Comparison of ENCODE assay signal across 11 mouse cellular contexts in genomic region chrX:79517646-79518016, GRCm38 (mm10). TPM values are rescaled to one million over a fixed set of nuclear protein-coding genes. Genes with fewer than 3 reads are reported as not detected.
DNase-seq lines count a peak whose midpoint lies in the region; ATAC-seq and TF ChIP-seq lines count a peak whose summit lies in the region.
"Had no signal": no experiment of that assay in that cellular context is flagged by ENCODE, and none has a peak within 500 bp of the region (broad histone marks: within the 10 kb centered on the region; RNA-seq: fewer than 3 reads in every experiment).

No protein-coding gene starts in this region.

- H3K4me2 ChIP-seq in heart, embryonic 14.5 days (ENCODE audit: low read length), result peak overlapping the region; percentile 65
- H3K4me2 ChIP-seq in hindbrain, embryonic 13.5 days, result peak overlapping the region; percentile 52; the same call in 1 of the 2 replicates
- H3K4me2 ChIP-seq in midbrain, embryonic 11.5 days, result no peak overlapping the region

- DNase-seq in heart, postnatal 4 days, result no peak
- peak; percentile 77 for DNase-seq in midbrain, embryonic 11.5 days (ENCODE audit: low spot score, missing footprints)
- no peak for DNase-seq in gastrocnemius, adult 2 months
- no peak for DNase-seq in frontal cortex, adult 2 months (ENCODE audit: extremely low spot score in 1 of 2, low spot score in 1 of 2)
- DNase-seq in spleen, adult 18-20 months, result no peak
- DNase-seq: thymus, postnatal 14 days had no signal

- no peak for TF ChIP-seq POLR2A in ES-Bruce4 (IDR thresholded peaks at IDR 0.05; ENCODE audit: insufficient read depth, low read length)

- no peaks in the 10 kb centered on the region for H3K4me1 ChIP-seq in heart, embryonic 14.5 days (ENCODE audit: control insufficient read depth in 2 of 2, insufficient read depth in 2 of 2, low read length in 2 of 2)
- no peaks in the 10 kb centered on the region for H3K4me1 ChIP-seq in ES-Bruce4 (ENCODE audit: control insufficient read depth, insufficient read depth, low read length)
- no peaks in the 10 kb centered on the region for H3K4me1 ChIP-seq in hindbrain, embryonic 13.5 days (replicated peaks)
- no peaks in the 10 kb centered on the region for H3K4me1 ChIP-seq in midbrain, embryonic 11.5 days (ENCODE audit: control insufficient read depth, insufficient read depth, low read length)

- 48% methylated on average over 1 of the region's 1 CpGs for WGBS in heart, embryonic 14.5 days
- 87% methylated on average over 1 of the region's 1 CpGs for WGBS in hindbrain, embryonic 13.5 days
- 81% methylated on average over 1 of the region's 1 CpGs for WGBS in midbrain, embryonic 11.5 days

- H3K27me3 ChIP-seq in heart, embryonic 14.5 days (ENCODE audit: control insufficient read depth, insufficient read depth, low read length), result no peaks in the 10 kb centered on the region
- H3K27me3 ChIP-seq in ES-Bruce4 (ENCODE audit: control insufficient read depth, insufficient read depth, low read length, poor library complexity, severe bottlenecking), result no peaks in the 10 kb centered on the region
- no peaks in the 10 kb centered on the region for H3K27me3 ChIP-seq in hindbrain, embryonic 13.5 days
- no peaks in the 10 kb centered on the region for H3K27me3 ChIP-seq in midbrain, embryonic 11.5 days (ENCODE audit: control insufficient read depth, insufficient read depth, low read length)

- no peak for ATAC-seq in heart, embryonic 14.5 days (ENCODE audit: insufficient number of reproducible peaks, insufficient read depth, low FRiP score, low read depth)
- no peak for ATAC-seq in hindbrain, embryonic 13.5 days (ENCODE audit: low FRiP score)
- no peak for ATAC-seq in midbrain, embryonic 11.5 days (ENCODE audit: low FRiP score)
- ATAC-seq: activated CD4-positive, CD25-positive, alpha-beta regulatory T cell, adult 4 months had no signal

- H3K36me3 ChIP-seq in heart, embryonic 14.5 days (ENCODE audit: control insufficient read depth, insufficient read depth, low read length), result no peaks in the 10 kb centered on the region
- no peaks in the 10 kb centered on the region for H3K36me3 ChIP-seq in ES-Bruce4 (ENCODE audit: control insufficient read depth, insufficient read depth, low read length, poor library complexity, severe bottlenecking)
- H3K36me3 ChIP-seq in hindbrain, embryonic 13.5 days, result no peaks in the 10 kb centered on the region
- no peaks in the 10 kb centered on the region for H3K36me3 ChIP-seq in midbrain, embryonic 11.5 days (ENCODE audit: control insufficient read depth, insufficient read depth, low read length)

- peak overlapping the region; percentile 38 to 60 for H3K4me3 ChIP-seq in heart, embryonic 14.5 days (ENCODE audit: control insufficient read depth in 1 of 2, insufficient read depth in 1 of 2, low read depth in 1 of 2, low read length in 2 of 2)
- peak overlapping the region; percentile 34; the same call in 1 of the 2 replicates for H3K4me3 ChIP-seq in ES-Bruce4 (ENCODE audit: low read depth, low read length)
- peak overlapping the region; percentile 43 for H3K4me3 ChIP-seq in hindbrain, embryonic 13.5 days
- peak overlapping the region; percentile 27 for H3K4me3 ChIP-seq in midbrain, embryonic 11.5 days (ENCODE audit: low read depth, low read length)
- no peak overlapping the region; the same call in 1 of the 2 replicates for H3K4me3 ChIP-seq in gastrocnemius, adult 2 months

- intact Hi-C loops in gastrocnemius, adult 2 months (cut with DNase I), result no loop called here

- no peaks in the 10 kb centered on the region for H3K9me3 ChIP-seq in heart, embryonic 14.5 days (ENCODE audit: control insufficient read depth, low read length)
- no peaks in the 10 kb centered on the region for H3K9me3 ChIP-seq in ES-Bruce4 (replicated peaks; ENCODE audit: control insufficient read depth, insufficient read depth, low read length, poor library complexity, severe bottlenecking)
- no peaks in the 10 kb centered on the region for H3K9me3 ChIP-seq in hindbrain, embryonic 13.5 days
- H3K9me3 ChIP-seq in midbrain, embryonic 11.5 days (ENCODE audit: control insufficient read depth, low read length), result no peaks in the 10 kb centered on the region

- H3K9ac ChIP-seq in heart, embryonic 14.5 days (ENCODE audit: low read length), result no peak overlapping the region
- H3K9ac ChIP-seq in ES-Bruce4 (ENCODE audit: low read depth, poor library complexity, severe bottlenecking), result no peak overlapping the region
- no peak overlapping the region for H3K9ac ChIP-seq in hindbrain, embryonic 13.5 days
- no peak overlapping the region for H3K9ac ChIP-seq in midbrain, embryonic 11.5 days (ENCODE audit: low read length)

- TF ChIP-seq CTCF in ES-Bruce4 (IDR thresholded peaks at IDR 0.05; ENCODE audit: low read depth, low read length), result no peak
- TF ChIP-seq CTCF in gastrocnemius, adult 2 months (IDR thresholded peaks at IDR 0.05), result no peak

- TF ChIP-seq EP300 in ES-Bruce4 (IDR thresholded peaks at IDR 0.05; ENCODE audit: insufficient read depth, low read depth, low read length), result no peak

- no peak overlapping the region for H3K27ac ChIP-seq in heart, embryonic 14.5 days (replicated peaks in 1 of 2; ENCODE audit: control insufficient read depth in 1 of 2, insufficient read depth in 1 of 2, low read depth in 2 of 2, low read length in 2 of 2)
- no peak overlapping the region for H3K27ac ChIP-seq in ES-Bruce4 (ENCODE audit: insufficient read depth, low read length)
- H3K27ac ChIP-seq in hindbrain, embryonic 13.5 days, result no peak overlapping the region
- H3K27ac ChIP-seq in midbrain, embryonic 11.5 days (ENCODE audit: low read depth, low read length), result no peak overlapping the region
- H3K27ac ChIP-seq in gastrocnemius, adult 2 months, result no peak overlapping the region

RNA-seq across cellular contexts. Expression of gene Gm7173, which starts 0.5 kb away (rescaled TPM):
- 0.19 and 0.28 TPM in 2 replicates for polyA plus RNA-seq in heart, embryonic 14.5 days (2014; fragmentation: Nextera tagmentation; extraction: Ambion mirVana)
- total RNA-seq in heart, postnatal 4 days (2021), result under 1 TPM; 0.20 to 0.38 TPM
- polyA plus RNA-seq in ES-Bruce4 (2011; ENCODE audit: insufficient read depth, insufficient read length, low read depth, missing spikeins), result 1.6 TPM in 2 replicates
- polyA plus RNA-seq in hindbrain, embryonic 13.5 days (2015; fragmentation: Nextera tagmentation; extraction: Ambion mirVana), result 1.0 and 2.0 TPM in 2 replicates
- polyA plus RNA-seq in midbrain, embryonic 11.5 days (2014; fragmentation: Nextera tagmentation; extraction: Ambion mirVana), result 0.04 and 0.38 TPM in 2 replicates
- under 1 TPM in 1 of 2 experiments, not detected in 1; 0.03 TPM for total RNA-seq in gastrocnemius, adult 2 months (2021)
- polyA plus RNA-seq in frontal cortex, adult 2 months (2012; rRNA removed), result 0.20 and 0.50 TPM in 2 replicates
- total RNA-seq: gastrocnemius, adult 8-10 months had no signal
